Mouse (Mus musculus): Measurements from ENCODE around the gene Zcchc2.

- TF ChIP-seq CTCF (IDR thresholded peaks at IDR 0.05; ENCODE audit: control insufficient read depth, insufficient read depth, low read length) (no peak), POLR2A (IDR thresholded peaks at IDR 0.05; ENCODE audit: borderline replicate concordance, control insufficient read depth, low read depth, low read length) (no peak)
These were observed 34.1 kb upstream of the Zcchc2 start for GRCm38 (mm10) chr1:105956057-105956456.
